ENCODE assay signal across 17 mouse cellular contexts in the genomic region with DNA sequence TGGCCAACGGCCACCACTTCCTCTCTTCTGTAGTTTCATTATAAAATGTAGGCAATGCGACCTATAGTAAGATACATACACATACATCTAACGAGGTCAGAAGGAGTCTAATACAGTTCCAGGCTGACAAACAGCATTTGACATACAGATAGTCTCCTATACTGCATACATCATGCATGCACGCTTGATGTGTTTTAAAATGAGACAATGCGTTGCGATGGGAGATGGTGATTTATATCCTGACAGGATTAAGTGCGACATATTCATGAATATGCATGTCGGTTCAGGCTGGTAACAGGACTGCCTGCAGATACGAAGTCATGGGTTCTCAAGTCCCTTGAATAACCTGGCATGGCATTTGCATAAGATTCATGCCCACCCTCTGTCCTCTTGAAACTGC. TPM values are rescaled to one million over a fixed set of nuclear protein-coding genes. Genes with fewer than 3 reads are reported as not detected.
"Had no signal": no experiment of that assay in that cellular context is flagged by ENCODE, and none has a peak within 500 bp of the region (broad histone marks: within the 10 kb centered on the region; RNA-seq: fewer than 3 reads in every experiment).

No protein-coding gene starts in this region.

- H3K27ac ChIP-seq: left cerebral cortex, adult 2 months; liver, embryonic 15.5 days; midbrain, embryonic 12.5 days had no signal

- H3K27me3 ChIP-seq: liver, embryonic 15.5 days; midbrain, embryonic 12.5 days had no signal

- H3K9ac ChIP-seq: liver, embryonic 15.5 days; midbrain, embryonic 12.5 days had no signal

- DNase-seq: kidney, adult 8-10 months; kidney, postnatal 25 days; lung, adult 2 months; lung, postnatal 36 days; right cerebral cortex, postnatal 4 days; spleen, adult 18-20 months; thymus, adult 18-20 months; thymus, postnatal 36 days had no signal

- H3K4me3 ChIP-seq: left cerebral cortex, adult 2 months; limb, embryonic 10.5 days; liver, embryonic 15.5 days; midbrain, embryonic 12.5 days had no signal

- ATAC-seq: inflammation-experienced regulatory T-cells, adult 6 months; intestine, postnatal 0 days; lung, postnatal 0 days had no signal

- H3K9me3 ChIP-seq: limb, embryonic 10.5 days; liver, embryonic 15.5 days; midbrain, embryonic 12.5 days had no signal

- H3K4me1 ChIP-seq: liver, embryonic 15.5 days had no signal

- H3K4me2 ChIP-seq: liver, embryonic 11.5 days; liver, embryonic 15.5 days; midbrain, embryonic 12.5 days had no signal

- H3K36me3 ChIP-seq: limb, embryonic 10.5 days; liver, embryonic 15.5 days; midbrain, embryonic 12.5 days had no signal

RNA-seq across cellular contexts. Expression of a gene that starts 54.7 kb away (rescaled TPM):
- total RNA-seq: monocyte, adult 5-6 weeks had no signal
- polyA plus RNA-seq: inflammation-experienced regulatory T-cells, adult 6 months had no signal
